Mouse (Mus musculus) E14TG2a.4 (cell line): Measurements from ENCODE around the gene Btbd10.

Experiments
- CTCF ChIP-seq: conservative IDR thresholded peaks from 2 replicates; pipeline ENCODE4 v1.5.1; 2014; ENCODE audit warnings: low read length
- POU5F1 ChIP-seq: IDR thresholded peaks from 2 replicates; pipeline ENCODE4 v1.6.1; 2014; ENCODE audit warnings: low read length, borderline replicate concordance

GRCm38 (mm10) chr7:113415256-113415655, 46.1 kb upstream of the Btbd10 start:
- TF ChIP-seq CTCF (no peak), POU5F1 (no peak)
